Mouse (Mus musculus): Measurements from ENCODE around the gene Ubqln1. TPM values are rescaled to one million over a fixed set of nuclear protein-coding genes. Genes with fewer than 3 reads are reported as not detected.

The Ubqln1 gene
- polyA plus RNA-seq, 1 experiment = 119 TPM

- TF ChIP-seq CTCF (IDR thresholded peaks at IDR 0.05; ENCODE audit: extremely low read depth, insufficient read depth, low read length) = no peak
- TF ChIP-seq POLR2A (IDR thresholded peaks at IDR 0.05; ENCODE audit: extremely low read depth, insufficient read depth, low read length) = no peak
- Histone ChIP-seq H3K4me1 (ENCODE audit: control insufficient read depth, insufficient read depth, low read length) (peaks cover 7% of the 10 kb centered on the region), H3K27ac (ENCODE audit: insufficient read depth, low read length) (no peak overlapping the region), H3K4me3 (ENCODE audit: insufficient read depth, low read length) (no peak overlapping the region)
These were observed 11.3 kb downstream of the Ubqln1 start for GRCm38 (mm10) chr13:58204202-58204601.

- TF ChIP-seq POLR2A (IDR thresholded peaks at IDR 0.05; ENCODE audit: extremely low read depth, insufficient read depth, low read length) (no peak), CTCF (IDR thresholded peaks at IDR 0.05; ENCODE audit: extremely low read depth, insufficient read depth, low read length) (no peak)
- Histone ChIP-seq H3K27ac (ENCODE audit: insufficient read depth, low read length) (no peak overlapping the region), H3K4me1 (ENCODE audit: control insufficient read depth, insufficient read depth, low read length) (peaks cover 7% of the 10 kb centered on the region), H3K4me3 (ENCODE audit: insufficient read depth, low read length) (no peak overlapping the region)
These were observed 12.6 kb downstream of the Ubqln1 start for GRCm38 (mm10) chr13:58202903-58203302.

GRCm38 (mm10) chr13:58201908-58202307 is 13.5 kb downstream of the Ubqln1 start:
- Histone ChIP-seq H3K27ac (ENCODE audit: insufficient read depth, low read length) (no peak overlapping the region), H3K4me1 (ENCODE audit: control insufficient read depth, insufficient read depth, low read length) (peaks cover 7% of the 10 kb centered on the region), H3K4me3 (ENCODE audit: insufficient read depth, low read length) (no peak overlapping the region)
- no peak for TF ChIP-seq CTCF (IDR thresholded peaks at IDR 0.05; ENCODE audit: extremely low read depth, insufficient read depth, low read length)
- TF ChIP-seq POLR2A (IDR thresholded peaks at IDR 0.05; ENCODE audit: extremely low read depth, insufficient read depth, low read length) = no peak

GRCm38 (mm10) chr13:58201343-58201742 is 14.1 kb downstream of the Ubqln1 start:
- Histone ChIP-seq H3K4me1 (ENCODE audit: control insufficient read depth, insufficient read depth, low read length) (peaks cover 5% of the 10 kb centered on the region), H3K27ac (ENCODE audit: insufficient read depth, low read length) (no peak overlapping the region), H3K4me3 (ENCODE audit: insufficient read depth, low read length) (no peak overlapping the region)
- TF ChIP-seq POLR2A (IDR thresholded peaks at IDR 0.05; ENCODE audit: extremely low read depth, insufficient read depth, low read length) = no peak
- no peak for TF ChIP-seq CTCF (IDR thresholded peaks at IDR 0.05; ENCODE audit: extremely low read depth, insufficient read depth, low read length)

GRCm38 (mm10) chr13:58197981-58198640 is 17.3 kb downstream of the Ubqln1 start:
- TF ChIP-seq CTCF (IDR thresholded peaks at IDR 0.05; ENCODE audit: extremely low read depth, insufficient read depth, low read length) = no peak
- TF ChIP-seq POLR2A (IDR thresholded peaks at IDR 0.05; ENCODE audit: extremely low read depth, insufficient read depth, low read length) = no peak
- Histone ChIP-seq H3K27ac (ENCODE audit: insufficient read depth, low read length) (no peak overlapping the region), H3K4me1 (ENCODE audit: control insufficient read depth, insufficient read depth, low read length) (peaks cover 2% of the 10 kb centered on the region), H3K4me3 (ENCODE audit: insufficient read depth, low read length) (no peak overlapping the region)

- TF ChIP-seq CTCF (IDR thresholded peaks at IDR 0.05; ENCODE audit: extremely low read depth, insufficient read depth, low read length) = no peak
- no peak for TF ChIP-seq POLR2A (IDR thresholded peaks at IDR 0.05; ENCODE audit: extremely low read depth, insufficient read depth, low read length)
These were observed 18.2 kb downstream of the Ubqln1 start for GRCm38 (mm10) chr13:58197211-58197610.

GRCm38 (mm10) chr13:58194908-58195307 is 20.5 kb downstream of the Ubqln1 start:
- no peaks in the 10 kb centered on the region; the same call in 1 of the 2 replicates for H3K4me1 ChIP-seq (ENCODE audit: control insufficient read depth, insufficient read depth, low read length)
- H3K4me3 ChIP-seq (ENCODE audit: insufficient read depth, low read length) = no peak overlapping the region
- TF ChIP-seq POLR2A (IDR thresholded peaks at IDR 0.05; ENCODE audit: extremely low read depth, insufficient read depth, low read length) = no peak
- no peak for TF ChIP-seq CTCF (IDR thresholded peaks at IDR 0.05; ENCODE audit: extremely low read depth, insufficient read depth, low read length)
- no peak overlapping the region for H3K27ac ChIP-seq (ENCODE audit: insufficient read depth, low read length)

More at GRCm38 (mm10) chr13:58197211-58197610, 18.2 kb downstream of the Ubqln1 start:
- H3K27ac ChIP-seq (ENCODE audit: insufficient read depth, low read length) = no peak overlapping the region
- H3K4me3 ChIP-seq (ENCODE audit: insufficient read depth, low read length) = no peak overlapping the region
- no peaks in the 10 kb centered on the region; the same call in 1 of the 2 replicates for H3K4me1 ChIP-seq (ENCODE audit: control insufficient read depth, insufficient read depth, low read length)

GRCm38 (mm10) chr13:58193221-58193620 is 22.2 kb downstream of the Ubqln1 start:
- Histone ChIP-seq H3K4me3 (ENCODE audit: insufficient read depth, low read length) (no peak overlapping the region), H3K27ac (ENCODE audit: insufficient read depth, low read length) (no peak overlapping the region), H3K4me1 (ENCODE audit: control insufficient read depth, insufficient read depth, low read length) (peaks cover 3% of the 10 kb centered on the region)
- TF ChIP-seq CTCF (IDR thresholded peaks at IDR 0.05; ENCODE audit: extremely low read depth, insufficient read depth, low read length) (no peak), POLR2A (IDR thresholded peaks at IDR 0.05; ENCODE audit: extremely low read depth, insufficient read depth, low read length) (no peak)

GRCm38 (mm10) chr13:58192146-58192545 is 23.3 kb downstream of the Ubqln1 start:
- H3K4me3 ChIP-seq (ENCODE audit: insufficient read depth, low read length) = no peak overlapping the region
- TF ChIP-seq POLR2A (IDR thresholded peaks at IDR 0.05; ENCODE audit: extremely low read depth, insufficient read depth, low read length) = no peak
- no peak for TF ChIP-seq CTCF (IDR thresholded peaks at IDR 0.05; ENCODE audit: extremely low read depth, insufficient read depth, low read length)
- peaks cover 3% of the 10 kb centered on the region; the same call in 1 of the 2 replicates for H3K4me1 ChIP-seq (ENCODE audit: control insufficient read depth, insufficient read depth, low read length)
- no peak overlapping the region for H3K27ac ChIP-seq (ENCODE audit: insufficient read depth, low read length)

GRCm38 (mm10) chr13:58191516-58191915 is 23.9 kb downstream of the Ubqln1 start:
- TF ChIP-seq POLR2A (IDR thresholded peaks at IDR 0.05; ENCODE audit: extremely low read depth, insufficient read depth, low read length) = no peak
- TF ChIP-seq CTCF (IDR thresholded peaks at IDR 0.05; ENCODE audit: extremely low read depth, insufficient read depth, low read length) = no peak
- Histone ChIP-seq H3K4me3 (ENCODE audit: insufficient read depth, low read length) (no peak overlapping the region), H3K4me1 (ENCODE audit: control insufficient read depth, insufficient read depth, low read length) (peaks cover 3% of the 10 kb centered on the region; the same call in 1 of the 2 replicates), H3K27ac (ENCODE audit: insufficient read depth, low read length) (no peak overlapping the region)
